Mouse (Mus musculus): Measurements from ENCODE around the gene Phc2.

GRCm38 (mm10) chr4:128670566-128671191, 16.2 kb downstream of the Phc2 start:
- no peak for TF ChIP-seq FLI1 (IDR thresholded peaks at IDR 0.05; ENCODE audit: low read length)
- no peak for TF ChIP-seq GATA1 (IDR thresholded peaks at IDR 0.05; ENCODE audit: borderline replicate concordance, low read length)

Data from megakaryocyte, embryonic 14.5 days (primary cell).